Mouse (Mus musculus): Measurements from ENCODE around the gene C1qa. TPM values are rescaled to one million over a fixed set of nuclear protein-coding genes. Genes with fewer than 3 reads are reported as not detected.

The C1qa gene
- total and polyA plus RNA-seq, 3 experiments, result not detected

- in situ Hi-C loops (cut with MboI; ENCODE audit: low pct_ligation_motif_present, low pct_unique_long_range_greater_than_20kb, low sequenced_read_pairs), result loop anchor here (5.0 kb wide), 1 partner anchor 37 kb away; no protein-coding TSS in a partner anchor
- dilution Hi-C loops (cut with MboI; ENCODE audit: extremely low pct_ligation_motif_present, extremely low pct_unique_long_range_greater_than_20kb, low sequenced_read_pairs), result no loop called here
- H3K36me3 ChIP-seq (replicated peaks in 1 of 2; ENCODE audit: control insufficient read depth in 1 of 2, insufficient read depth in 1 of 2, low read length in 1 of 2), result no peaks in the 10 kb centered on the region
- no peak overlapping the region for H3K4me3 ChIP-seq (replicated peaks in 1 of 3; ENCODE audit: low read depth in 2 of 3, low read length in 2 of 3, poor library complexity in 1 of 3)
- H3K27me3 ChIP-seq (replicated peaks), result peaks cover 96% of the 10 kb centered on the region
- peak; percentile 21 for DNase-seq (ENCODE audit: extremely low read depth)
- TF ChIP-seq NELFE (IDR thresholded peaks at IDR 0.05; ENCODE audit: low read depth, low read length) (no peak), ZKSCAN1 (IDR thresholded peaks at IDR 0.05; ENCODE audit: borderline replicate concordance, low read depth, low read length) (no peak), SIN3A (IDR thresholded peaks at IDR 0.05; ENCODE audit: low read length) (no peak), E2F4 (IDR thresholded peaks at IDR 0.05; ENCODE audit: insufficient replicate concordance, low read depth, low read length) (no peak), PAX5 (IDR thresholded peaks at IDR 0.05; ENCODE audit: low read length) (no peak), MEF2A (IDR thresholded peaks at IDR 0.05; ENCODE audit: borderline replicate concordance, low read depth, low read length) (no peak), BHLHE40 (IDR thresholded peaks at IDR 0.05; ENCODE audit: low read depth, low read length) (peak; percentile 89), ELF1 (IDR thresholded peaks at IDR 0.05; ENCODE audit: low read depth, low read length) (no peak), JUN (IDR thresholded peaks at IDR 0.05; ENCODE audit: insufficient read depth, low read depth, low read length) (peak; percentile 57), ETS1 (conservative IDR thresholded peaks at IDR 0.05; ENCODE audit: low read depth, low read length) (peak; percentile 85), USF2 (conservative IDR thresholded peaks at IDR 0.05; ENCODE audit: low read depth, low read length) (no peak), MAX (IDR thresholded peaks at IDR 0.05; ENCODE audit: low read length) (no peak), ZMIZ1 (IDR thresholded peaks at IDR 0.05; ENCODE audit: low read depth, low read length) (no peak)
- H3K4me1 ChIP-seq (ENCODE audit: control insufficient read depth in 1 of 2, insufficient read depth in 2 of 2), result peaks cover 4 to 10% of the 10 kb centered on the region in 2 experiments; a peak in 3 of 4 replicates
- H3K4me2 ChIP-seq (ENCODE audit: insufficient read depth, low read depth, poor library complexity, severe bottlenecking), result no peak overlapping the region
- H3K9ac ChIP-seq (ENCODE audit: insufficient read depth, low read depth), result no peak overlapping the region
- no peaks in the 10 kb centered on the region for H3K9me3 ChIP-seq (replicated peaks; ENCODE audit: low read length)
- no peak overlapping the region for H3K27ac ChIP-seq (ENCODE audit: insufficient read depth, low read depth)
- H3K79me2 ChIP-seq (replicated peaks; ENCODE audit: control insufficient read depth, extremely low read depth, insufficient read depth, poor library complexity, severe bottlenecking), result no peaks in the 10 kb centered on the region
These were observed 31.9 kb upstream of the C1qa start for GRCm38 (mm10) chr4:136930474-136930873.

- Histone ChIP-seq H3K4me3 (replicated peaks in 1 of 3; ENCODE audit: low read depth in 2 of 3, low read length in 2 of 3, poor library complexity in 1 of 3) (no peak overlapping the region), H3K27ac (ENCODE audit: insufficient read depth, low read depth) (no peak overlapping the region), H3K4me1 (ENCODE audit: control insufficient read depth in 1 of 2, insufficient read depth in 2 of 2) (peaks cover 4 to 10% of the 10 kb centered on the region in 2 experiments; a peak in 3 of 4 replicates), H3K79me2 (replicated peaks; ENCODE audit: control insufficient read depth, extremely low read depth, insufficient read depth, poor library complexity, severe bottlenecking) (no peaks in the 10 kb centered on the region), H3K9ac (ENCODE audit: insufficient read depth, low read depth) (no peak overlapping the region), H3K27me3 (replicated peaks) (peaks cover 85% of the 10 kb centered on the region), H3K9me3 (replicated peaks; ENCODE audit: low read length) (no peaks in the 10 kb centered on the region), H3K36me3 (replicated peaks in 1 of 2; ENCODE audit: control insufficient read depth in 1 of 2, insufficient read depth in 1 of 2, low read length in 1 of 2) (no peaks in the 10 kb centered on the region), H3K4me2 (ENCODE audit: insufficient read depth, low read depth, poor library complexity, severe bottlenecking) (no peak overlapping the region)
- TF ChIP-seq JUN (IDR thresholded peaks at IDR 0.05; ENCODE audit: insufficient read depth, low read depth, low read length), result no peak
- TF ChIP-seq SIN3A (IDR thresholded peaks at IDR 0.05; ENCODE audit: low read length), result no peak
- TF ChIP-seq USF2 (conservative IDR thresholded peaks at IDR 0.05; ENCODE audit: low read depth, low read length), result no peak
- TF ChIP-seq E2F4 (IDR thresholded peaks at IDR 0.05; ENCODE audit: insufficient replicate concordance, low read depth, low read length), result no peak
- no peak for TF ChIP-seq TCF12 (IDR thresholded peaks at IDR 0.05; ENCODE audit: low read depth, low read length)
- TF ChIP-seq MAZ (IDR thresholded peaks at IDR 0.05; ENCODE audit: low read depth, low read length), result no peak
- peak in 1 of 2 experiments; percentile 65; a peak in 2 of 4 replicates for TF ChIP-seq CTCF (conservative IDR thresholded peaks at IDR 0.05 in 1 of 2, IDR thresholded peaks at IDR 0.05 in 1 of 2; ENCODE audit: low read depth in 2 of 2, low read length in 2 of 2)
- TF ChIP-seq CHD1 (IDR thresholded peaks at IDR 0.05; ENCODE audit: low read depth, low read length), result no peak
- TF ChIP-seq ZC3H11A (IDR thresholded peaks at IDR 0.05; ENCODE audit: low read depth, low read length), result no peak
- no peak for TF ChIP-seq MEF2A (IDR thresholded peaks at IDR 0.05; ENCODE audit: borderline replicate concordance, low read depth, low read length)
- no peak for TF ChIP-seq MXI1 (IDR thresholded peaks at IDR 0.05; ENCODE audit: low read depth, low read length)
- no peak for TF ChIP-seq PAX5 (IDR thresholded peaks at IDR 0.05; ENCODE audit: low read length)
- no peak for TF ChIP-seq TBP (conservative IDR thresholded peaks at IDR 0.05; ENCODE audit: low read depth, low read length)
- TF ChIP-seq MAX (IDR thresholded peaks at IDR 0.05; ENCODE audit: low read length), result no peak
- no peak for TF ChIP-seq ETS1 (conservative IDR thresholded peaks at IDR 0.05; ENCODE audit: low read depth, low read length)
- peak; percentile 19 for TF ChIP-seq RAD21 (IDR thresholded peaks at IDR 0.05; ENCODE audit: low read depth, low read length)
- TF ChIP-seq SMC3 (IDR thresholded peaks at IDR 0.05; ENCODE audit: low read depth, low read length), result peak; percentile 73
- no peak for TF ChIP-seq POLR2A (IDR thresholded peaks at IDR 0.05; ENCODE audit: low read depth, low read length)
- TF ChIP-seq RCOR1 (conservative IDR thresholded peaks at IDR 0.05; ENCODE audit: low read depth, low read length), result no peak
- TF ChIP-seq ZMIZ1 (IDR thresholded peaks at IDR 0.05; ENCODE audit: low read depth, low read length), result no peak
- dilution Hi-C loops (cut with MboI; ENCODE audit: extremely low pct_ligation_motif_present, extremely low pct_unique_long_range_greater_than_20kb, low sequenced_read_pairs) (no loop called here), in situ Hi-C loops (cut with MboI; ENCODE audit: low pct_ligation_motif_present, low pct_unique_long_range_greater_than_20kb, low sequenced_read_pairs) (no loop called here)
- peak; percentile 42 for DNase-seq (ENCODE audit: extremely low read depth)
These were observed 30.3 kb upstream of the C1qa start for GRCm38 (mm10) chr4:136928928-136929327.
